Comparison of ENCODE assay signal across 13 mouse cellular contexts in the genomic region with DNA sequence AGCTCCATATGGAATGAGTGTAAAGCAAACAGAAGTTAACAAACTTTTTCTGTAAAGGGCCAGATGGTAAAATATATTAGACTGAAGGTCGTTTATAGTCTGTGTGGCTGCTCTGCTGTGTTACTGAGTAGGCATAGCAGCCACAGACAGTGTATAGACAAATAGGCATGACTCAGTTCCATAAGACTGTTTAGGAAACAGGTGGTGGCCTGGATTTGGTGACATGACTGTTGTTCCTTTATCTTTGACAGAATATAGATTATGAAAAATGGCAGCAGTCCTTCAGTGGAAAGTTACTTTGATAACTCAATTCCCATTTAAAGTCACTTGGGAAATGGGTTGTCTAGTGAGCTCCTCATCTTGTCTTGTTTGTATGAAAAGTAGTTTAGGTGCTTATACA.
"Had no signal": no experiment of that assay in that cellular context is flagged by ENCODE, and none has a peak within 500 bp of the region (broad histone marks: within the 10 kb centered on the region; RNA-seq: fewer than 3 reads in every experiment).

No protein-coding gene starts in this region.

- ATAC-seq: hindbrain, postnatal 0 days; intestine, embryonic 16.5 days had no signal

- DNase-seq: gastrocnemius, postnatal 14 days; gastrocnemius, postnatal 36 days; heart, adult 18-20 months; heart, postnatal 10 days; heart, postnatal 36 days; kidney, adult 11 months; kidney, adult 2 months; kidney, adult 9 months; kidney, postnatal 14 days; kidney, postnatal 36 days; liver had no signal
